Mouse (Mus musculus) gastrocnemius, postnatal 25 days (tissue): Measurements from ENCODE around the gene Ang4. TPM values are rescaled to one million over a fixed set of nuclear protein-coding genes. Genes with fewer than 3 reads are reported as not detected.
"Not testable (repeated sequence)": the region's sequence is repeated elsewhere in the genome, so short reads cannot be mapped to it uniquely, and the experiment has no call there.

Experiments
- DNase-seq: peaks from one replicate; pipeline ENCODE4 v3.0.0; 2022
- long read RNA-seq, 2 experiments: library from polyadenylated mRNA; stranded (forward); transcript quantifications; one replicate each; pipeline ENCODE4 v2.0.0; 2021
- total RNA-seq, 2 experiments: library from RNA; stranded (reverse); gene quantifications; 1 replicate in 1 of 2; 2 replicates in 1 of 2; pipeline ENCODE4 v1.2.3; 2021

Gene Ang4
- total RNA-seq: not detected
- long read RNA-seq, experiment 1: 0 reads
- long read RNA-seq, experiment 2: 0 reads

- DNase-seq: no peak
Observed at GRCm38 (mm10) chr14:51773490-51773889, at the start of gene Ang4. TSS of gene Ang4 (minus strand) at chr14:51773590.

- no peak for DNase-seq
Observed at GRCm38 (mm10) chr14:51799746-51800145, 26.4 kb upstream of the Ang4 start, which contains the start of gene AY358078. TSS of gene AY358078 (plus strand) at chr14:51800046.

GRCm38 (mm10) chr14:51794106-51794505 lies 20.7 kb upstream of the Ang4 start:
- DNase-seq: no peak

DNA sequence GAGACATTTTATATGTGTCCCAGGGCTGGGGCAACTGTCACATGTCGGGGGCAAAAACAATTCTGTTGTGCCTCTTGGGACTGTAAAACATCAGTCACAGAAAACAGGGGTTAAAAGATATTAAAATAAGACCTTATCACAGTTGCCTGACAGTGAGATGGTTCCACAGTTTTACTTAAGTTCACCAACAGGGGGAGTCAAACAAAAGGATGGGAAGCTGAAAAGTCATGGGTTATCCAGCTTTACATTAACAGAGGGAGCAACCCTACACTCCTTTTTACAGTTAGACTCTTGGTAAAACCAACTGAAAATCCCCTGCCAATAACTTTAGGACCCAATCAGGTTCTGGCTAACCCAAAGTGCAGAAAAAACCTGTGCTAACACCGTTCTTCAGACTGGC lies 15.8 kb upstream of the Ang4 start:
- DNase-seq: no peak

DNA sequence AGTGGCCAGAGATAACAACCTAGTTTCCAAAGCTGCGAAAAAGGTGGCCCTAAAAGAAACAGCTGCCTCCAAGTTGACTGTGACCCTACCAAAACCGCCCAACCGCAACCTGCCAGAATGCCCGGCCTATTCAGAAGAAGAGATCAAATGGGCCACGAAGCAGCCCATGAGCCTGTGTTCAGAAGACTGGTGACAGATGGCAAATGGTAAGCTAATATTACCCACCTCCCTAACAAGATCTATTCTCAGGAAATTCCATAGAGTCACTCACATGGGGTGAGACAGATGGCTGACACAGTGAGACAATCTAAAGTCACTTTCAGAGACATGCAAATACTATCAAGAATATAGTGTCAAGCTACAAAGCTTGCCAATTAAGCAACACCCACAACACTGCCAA lies 13.7 kb upstream of the Ang4 start:
- DNase-seq: no peak

GRCm38 (mm10) chr14:51786335-51786734 lies 12.9 kb upstream of the Ang4 start:
- DNase-seq: no peak

- DNase-seq: no peak
Observed at GRCm38 (mm10) chr14:51778865-51779481, 5.6 kb upstream of the Ang4 start.

GRCm38 (mm10) chr14:51777791-51778190 lies 4.4 kb upstream of the Ang4 start:
- DNase-seq: no peak

DNA sequence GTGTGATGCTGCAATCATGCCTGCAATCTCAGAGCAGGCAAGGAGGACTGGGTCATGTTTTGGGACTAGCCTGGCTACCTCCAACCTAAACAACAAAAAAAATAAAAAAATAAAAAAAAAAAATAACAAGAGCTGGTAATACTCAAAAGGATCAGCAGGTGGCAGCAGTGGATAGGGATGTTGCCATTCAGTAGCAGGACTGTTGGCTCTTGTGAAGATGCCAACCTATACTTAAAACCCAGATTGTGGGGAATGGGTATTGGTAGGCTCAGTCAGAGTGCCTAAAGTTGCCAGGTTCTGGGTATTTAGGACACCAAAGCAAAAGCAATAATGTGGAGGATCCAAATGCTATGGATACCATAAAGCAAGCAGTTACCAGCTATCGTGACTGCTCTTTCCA lies 2.0 kb downstream of the Ang4 start:
- not testable (repeated sequence) for DNase-seq

GRCm38 (mm10) chr14:51755944-51756343 lies 17.4 kb downstream of the Ang4 start:
- no peak for DNase-seq

DNA sequence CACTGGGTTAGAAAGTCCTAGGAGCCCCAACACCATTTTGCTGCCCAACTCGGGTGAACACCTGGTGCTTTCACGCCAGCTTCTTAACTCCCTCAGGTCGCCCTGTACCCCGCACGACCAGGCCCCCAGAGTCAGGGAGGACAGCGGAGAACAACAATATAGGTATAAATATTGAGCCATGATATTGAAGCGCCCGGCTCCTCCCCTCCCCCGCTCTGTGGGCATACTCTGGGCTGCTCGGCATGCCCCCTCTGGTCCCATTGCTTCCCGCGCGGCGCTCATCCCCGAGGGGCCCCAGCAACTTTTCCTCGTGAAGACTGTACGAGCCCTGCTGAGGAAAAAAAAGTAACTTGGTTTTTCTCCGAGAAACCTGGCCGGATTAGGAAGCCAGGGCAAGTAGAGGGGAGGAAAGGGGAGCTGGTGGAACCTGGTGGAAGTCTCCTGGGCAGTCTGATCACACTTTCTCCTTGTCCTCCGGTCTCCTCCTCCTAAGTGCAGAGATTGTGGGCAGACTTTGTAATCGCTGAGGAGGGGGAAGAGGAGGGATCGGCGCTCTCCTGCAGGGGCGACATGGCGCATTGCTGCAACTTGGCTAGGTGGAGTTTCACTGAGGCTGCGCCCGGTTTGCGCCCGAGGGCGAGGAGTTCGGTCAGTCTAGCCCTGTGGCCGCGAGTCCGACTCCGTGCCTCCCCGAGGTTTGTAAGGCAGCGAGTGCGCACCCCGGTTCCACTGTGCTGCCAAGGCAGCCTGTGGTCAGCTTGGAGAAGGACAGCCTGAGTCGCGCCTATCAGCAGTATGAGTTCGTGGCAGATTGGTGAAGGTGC lies 32.8 kb downstream of the Ang4 start:
- no peak for DNase-seq

DNA sequence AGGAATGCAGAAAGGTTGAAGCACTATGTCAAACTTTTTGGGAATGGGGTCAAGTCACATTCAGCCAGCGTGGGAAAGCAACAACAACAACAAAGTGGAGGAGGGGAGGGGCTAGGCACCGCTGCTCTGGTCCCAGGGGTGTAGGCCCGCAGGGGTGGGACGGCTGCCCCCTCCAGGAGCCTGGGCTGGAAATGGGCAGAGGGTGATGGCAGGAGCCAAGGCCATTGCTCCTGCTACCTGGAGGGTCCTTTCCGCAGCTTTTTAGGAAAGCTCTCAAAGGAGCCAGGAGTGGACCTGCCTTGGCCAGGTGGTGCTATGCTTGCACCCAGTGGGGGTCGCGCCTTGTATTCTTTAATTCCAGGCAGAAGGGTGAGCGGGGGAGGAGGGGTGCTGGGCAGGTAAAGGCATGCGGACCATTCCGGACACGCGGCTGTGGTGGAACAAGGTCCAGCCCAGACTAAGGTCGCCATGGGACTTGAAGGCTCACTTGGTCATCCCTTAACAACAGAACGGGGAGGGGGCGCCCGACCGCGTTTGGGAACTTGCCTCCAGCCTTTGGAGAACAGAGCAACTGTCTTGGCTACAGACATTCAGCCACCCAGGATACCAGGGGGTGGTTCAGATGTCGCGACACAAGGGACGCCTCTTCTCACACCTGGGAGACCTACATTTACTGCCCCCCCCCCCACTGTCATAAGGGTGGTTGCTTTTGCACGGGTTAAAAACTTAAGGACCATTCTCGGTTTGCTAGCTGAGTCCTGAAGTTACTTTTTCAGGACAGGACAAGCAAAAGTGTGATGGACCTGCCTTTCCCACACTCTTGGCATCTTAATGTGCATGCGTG lies 34.0 kb downstream of the Ang4 start:
- no peak for DNase-seq

DNA sequence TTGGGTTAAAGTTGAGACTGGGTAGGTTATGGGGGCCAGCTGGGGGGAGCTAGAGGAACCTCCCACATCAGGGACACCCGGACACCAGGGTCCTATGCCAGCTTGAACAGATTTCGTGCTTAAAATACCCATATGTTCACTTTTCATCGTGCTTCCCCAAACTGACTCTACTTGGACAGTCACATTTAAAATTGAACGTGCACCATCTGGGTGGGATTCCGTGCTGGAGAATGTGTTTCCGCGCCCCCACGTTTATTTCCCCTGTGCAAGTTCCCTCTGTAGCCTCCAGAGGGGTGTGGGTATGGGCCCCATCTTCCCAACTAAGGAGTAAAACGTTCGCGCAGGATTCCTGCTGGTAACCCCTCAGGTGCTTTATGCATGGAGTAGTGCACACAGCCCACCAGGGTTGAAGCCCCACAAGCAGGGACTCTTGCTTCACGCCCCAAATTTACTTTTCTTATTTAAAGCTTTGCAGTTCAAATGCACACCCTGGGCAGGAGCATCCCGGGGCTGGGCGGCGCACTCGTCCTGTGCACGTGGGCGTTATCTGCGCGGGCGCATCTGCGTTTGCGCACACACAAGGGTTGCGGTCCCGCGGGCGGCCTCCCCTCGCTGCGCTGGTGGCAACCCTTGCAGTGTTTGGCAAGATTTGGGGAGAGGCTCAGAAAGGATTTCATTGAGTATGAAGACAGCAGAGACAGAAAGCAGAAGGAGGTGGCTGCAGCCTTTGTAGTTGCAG lies 34.8 kb downstream of the Ang4 start:
- no peak for DNase-seq

DNA sequence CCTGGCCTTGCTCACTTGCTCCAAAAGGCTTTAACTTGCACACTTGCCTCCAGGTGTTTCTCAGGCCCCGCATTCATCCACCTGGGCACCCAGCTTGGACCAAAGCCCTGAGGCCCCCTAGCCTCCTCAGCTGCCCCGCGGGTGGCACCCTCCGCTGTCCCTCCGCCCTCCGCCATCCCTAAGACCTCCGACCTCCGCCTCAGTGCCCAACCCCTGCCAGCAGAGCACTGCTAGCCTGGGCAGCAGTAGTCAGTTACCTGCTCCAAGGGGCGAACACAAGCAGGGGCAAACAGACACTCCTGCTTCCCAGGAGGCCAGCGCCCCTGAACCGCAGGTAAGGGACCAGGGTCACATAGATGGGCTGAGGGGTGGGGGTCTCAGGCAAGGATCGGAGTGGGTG lies 35.4 kb downstream of the Ang4 start:
- DNase-seq: no peak

DNA sequence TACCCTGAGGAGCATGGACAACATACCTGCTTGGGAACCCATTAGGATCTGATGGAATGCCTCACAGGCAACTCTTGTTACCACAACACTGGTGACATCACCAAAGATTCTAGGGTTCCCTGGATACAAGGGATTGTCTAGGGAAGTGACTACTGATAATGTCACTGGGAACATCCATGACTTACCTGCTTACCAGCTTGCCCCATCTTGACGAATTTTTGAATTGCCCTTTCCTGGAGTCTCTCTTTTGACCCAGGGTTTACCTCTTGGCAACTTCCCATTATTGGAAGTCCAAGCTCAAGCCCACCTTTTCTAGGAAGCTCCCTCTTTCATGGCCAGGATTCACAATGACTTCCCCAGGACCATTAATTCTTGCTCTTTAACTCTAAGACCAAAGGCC lies 56.3 kb downstream of the Ang4 start, which contains the start of gene Gm5800:
Gene Gm5800 (minus strand): TSS at position 101 of the 400 bp plus-strand sequence.
- DNase-seq: no peak

Other genes starting within 250 kb of the Ang4 start
- not detected for gene Gm5622, start 220.8 kb downstream of the Ang4 start, total RNA-seq
- not detected for gene Gm17175, start 199.5 kb downstream of the Ang4 start, total RNA-seq
- gene Gm17174, start 181.5 kb downstream of the Ang4 start, total RNA-seq: not detected
- not detected for gene Gm17078, start 162.3 kb downstream of the Ang4 start, total RNA-seq
- not detected for gene Gm4181, start 137.9 kb downstream of the Ang4 start, total RNA-seq
- not detected for gene Gm17079, start 78.1 kb downstream of the Ang4 start, total RNA-seq
- not detected for gene Gm5800, start 56.4 kb downstream of the Ang4 start, total RNA-seq
- not detected for gene AY358078, start 26.5 kb upstream of the Ang4 start, total RNA-seq
- gene Ear6, start 80.1 kb upstream of the Ang4 start, total RNA-seq: not detected
- gene Mettl17, start 111.3 kb upstream of the Ang4 start, total RNA-seq: 10 to 100 TPM in 1 of 2 experiments, 1 to 10 TPM in 1; 9.3 to 15.8 TPM
- gene Slc39a2, start 119.3 kb upstream of the Ang4 start, total RNA-seq: under 1 TPM; 0.46 to 0.54 TPM
- 1,000 to 10,000 TPM; 1,373 to 1,538 TPM for gene Ndrg2, start 140.6 kb upstream of the Ang4 start, total RNA-seq
- 1 to 10 TPM in 1 of 2 experiments, under 1 TPM in 1; 0.62 to 1.1 TPM for gene Tppp2, start 144.8 kb upstream of the Ang4 start, total RNA-seq
- gene Rnase13, start 149.2 kb upstream of the Ang4 start, total RNA-seq: not detected
- gene Arhgef40, start 211.1 kb upstream of the Ang4 start, total RNA-seq: 10 to 100 TPM; 17.2 to 17.6 TPM
- gene Tmem253, start 242.1 kb upstream of the Ang4 start, total RNA-seq: 1 to 10 TPM; 1.5 to 2.1 TPM
- 10 to 100 TPM; 10.8 to 11.7 TPM for gene Zfp219, start 247.1 kb upstream of the Ang4 start, total RNA-seq